Mouse (Mus musculus) myocyte (in vitro differentiated cells): ENCODE measurements around the gene 1110002E22Rik.

Experiments
- E2F4 ChIP-seq: IDR thresholded peaks from one replicate; pipeline ENCODE4 v1.6.1; 2011; ENCODE audit warnings: mild to moderate bottlenecking, control low read depth, moderate library complexity; ENCODE audit not compliant: insufficient read depth
- MAX ChIP-seq: IDR thresholded peaks from one replicate; pipeline ENCODE4 v1.6.1; 2011; ENCODE audit warnings: low read depth, mild to moderate bottlenecking, control low read depth
- MYOD1 ChIP-seq, 3 experiments: IDR thresholded peaks; one replicate each; pipeline ENCODE4 v1.6.1; 2011; ENCODE audit warnings: control low read depth in 2 of 3, low read depth in 2 of 3, mild to moderate bottlenecking in 2 of 3, moderate library complexity in 1 of 3; ENCODE audit not compliant: insufficient read length in 2 of 3, control insufficient read depth in 1 of 3
- MYOG ChIP-seq, 3 experiments: IDR thresholded peaks; one replicate each; pipeline ENCODE4 v1.6.1; 2011; ENCODE audit warnings: control low read depth in 2 of 3, low read depth in 2 of 3, mild to moderate bottlenecking in 2 of 3; ENCODE audit not compliant: insufficient read length in 2 of 3, control insufficient read depth in 1 of 3, insufficient read depth in 1 of 3
- POLR2A ChIP-seq: IDR thresholded peaks from one replicate; pipeline ENCODE4 v1.6.1; 2011; ENCODE audit warnings: low read depth, mild to moderate bottlenecking, control low read depth, moderate library complexity; ENCODE audit not compliant: insufficient read length
- REST ChIP-seq: IDR thresholded peaks from one replicate; pipeline ENCODE4 v1.6.1; 2011; ENCODE audit warnings: mild to moderate bottlenecking, control low read depth, moderate library complexity; ENCODE audit not compliant: insufficient read depth, insufficient read length
- SRF ChIP-seq: IDR thresholded peaks from one replicate; pipeline ENCODE4 v1.6.1; 2011; ENCODE audit warnings: low read depth; ENCODE audit not compliant: control insufficient read depth, insufficient read length
- TCF12 ChIP-seq: IDR thresholded peaks from one replicate; pipeline ENCODE4 v1.6.1; 2011; ENCODE audit warnings: mild to moderate bottlenecking, control low read depth; ENCODE audit not compliant: poor library complexity, insufficient read depth, severe bottlenecking
- USF1 ChIP-seq: IDR thresholded peaks from one replicate; pipeline ENCODE4 v1.6.1; 2011; ENCODE audit warnings: low read depth, mild to moderate bottlenecking, control low read depth, moderate library complexity

DNA sequence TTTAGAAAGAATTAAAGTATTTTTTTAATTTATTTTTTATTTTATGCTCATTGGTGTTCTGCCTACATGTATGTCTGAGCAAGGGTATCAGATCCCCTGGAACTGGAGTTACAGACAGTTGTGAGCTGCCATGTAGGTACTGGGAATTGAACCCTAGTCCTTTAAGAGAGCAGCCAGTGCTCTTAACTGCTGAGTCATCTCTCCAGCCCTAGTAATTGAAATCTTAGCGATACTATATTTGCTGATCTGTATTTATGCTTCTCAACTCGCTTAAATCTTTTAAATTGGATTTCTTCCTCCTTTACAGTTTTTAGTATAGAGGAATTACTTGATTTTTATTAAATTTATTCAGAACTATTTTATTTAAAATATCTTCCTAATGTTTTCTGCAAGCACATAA is 23.9 kb upstream of the 1110002E22Rik start:
- no peak for TF ChIP-seq POLR2A
- TF ChIP-seq USF1, result no peak
- TF ChIP-seq REST, result no peak
- no peak for TF ChIP-seq MYOG (IDR thresholded peaks at IDR 0.05; ENCODE audit: control insufficient read depth in 1 of 3, insufficient read depth in 1 of 3, insufficient read length in 2 of 3, low read depth in 2 of 3)
- TF ChIP-seq TCF12, result no peak
- no peak for TF ChIP-seq SRF
- TF ChIP-seq E2F4, result no peak
- no peak for TF ChIP-seq MYOD1 (IDR thresholded peaks at IDR 0.05; ENCODE audit: control insufficient read depth in 1 of 3, insufficient read length in 2 of 3, low read depth in 2 of 3)
- no peak for TF ChIP-seq MAX
